Mouse (Mus musculus) lung, embryonic 14.5 days (tissue): ENCODE data around the gene Stxbp2. TPM values are rescaled to one million over a fixed set of nuclear protein-coding genes. Genes with fewer than 3 reads are reported as not detected.
"Not testable (repeated sequence)": the region's sequence is repeated elsewhere in the genome, so short reads cannot be mapped to it uniquely, and the experiment has no call there.

Experiments
- ATAC-seq: fragments of 200-750 bp; cut with Nextera tagmentation; 2 replicates; pipeline ENCODE4 v1.8.0; 2017; ENCODE audit warnings: mild to moderate bottlenecking, moderate TSS enrichment, moderate library complexity; ENCODE audit not compliant: insufficient read depth
- DNase-seq: peaks from one replicate; pipeline ENCODE4 v3.0.0-alpha.2; 2015
- H3K27ac ChIP-seq: fragments of 300-500 bp; sonication (generic); 2 replicates; pipeline ENCODE4 v1.5.1; 2014; ENCODE audit warnings: low read depth, mild to moderate bottlenecking, moderate library complexity
- H3K27me3 ChIP-seq: fragments of 300-500 bp; sonication (generic); 2 replicates; pipeline ENCODE4 v1.6.1; 2014; ENCODE audit warnings: low read length, control low read depth; ENCODE audit not compliant: insufficient read depth
- H3K36me3 ChIP-seq: fragments of 300-500 bp; sonication (generic); 2 replicates; pipeline ENCODE4 v1.6.1; 2014; ENCODE audit warnings: control low read depth; ENCODE audit not compliant: insufficient read depth
- H3K4me1 ChIP-seq: fragments of 300-500 bp; sonication (generic); 2 replicates; pipeline ENCODE4 v1.6.1; 2014; ENCODE audit warnings: antibody characterized with exemption, control low read depth; ENCODE audit not compliant: insufficient read depth
- H3K4me2 ChIP-seq: fragments of 300-500 bp; sonication (generic); 2 replicates; pipeline ENCODE4 v1.6.1; 2014; ENCODE audit warnings: mild to moderate bottlenecking
- H3K4me3 ChIP-seq: fragments of 300-500 bp; sonication (generic); 2 replicates; pipeline ENCODE4 v1.5.1; 2014; ENCODE audit warnings: low read depth, low read length
- H3K9ac ChIP-seq: fragments of 300-500 bp; sonication (generic); 2 replicates; pipeline ENCODE4 v1.6.1; 2014
- H3K9me3 ChIP-seq: fragments of 300-500 bp; sonication (generic); 2 replicates; pipeline ENCODE4 v1.6.1; 2016; ENCODE audit warnings: low read depth, low read length, control low read depth
- CTCF ChIP-seq: IDR thresholded peaks from 2 replicates; pipeline ENCODE4 v1.5.1; 2016; ENCODE audit warnings: antibody characterized with exemption, low read depth
- WGBS: fragments of 180-500 bp; shearing (Covaris S2); extraction: QIAGEN DNeasy Blood & Tissue Kit; methylation state at CpG from one replicate; pipeline ENCODE4 v1.1.7; 2014; 5-methylcytosine and 5-hydroxymethylcytosine counted together
- polyA plus RNA-seq: library from polyadenylated mRNA; unstranded; fragments of >200 nt; fragmentation: Nextera tagmentation; extraction: Ambion mirVana; gene quantifications from 2 replicates; pipeline ENCODE4 v1.2.1, GENCODE M21; 2014

The Stxbp2 gene
- polyA plus RNA-seq, result 61.4 and 64.0 TPM in 2 replicates

DNA sequence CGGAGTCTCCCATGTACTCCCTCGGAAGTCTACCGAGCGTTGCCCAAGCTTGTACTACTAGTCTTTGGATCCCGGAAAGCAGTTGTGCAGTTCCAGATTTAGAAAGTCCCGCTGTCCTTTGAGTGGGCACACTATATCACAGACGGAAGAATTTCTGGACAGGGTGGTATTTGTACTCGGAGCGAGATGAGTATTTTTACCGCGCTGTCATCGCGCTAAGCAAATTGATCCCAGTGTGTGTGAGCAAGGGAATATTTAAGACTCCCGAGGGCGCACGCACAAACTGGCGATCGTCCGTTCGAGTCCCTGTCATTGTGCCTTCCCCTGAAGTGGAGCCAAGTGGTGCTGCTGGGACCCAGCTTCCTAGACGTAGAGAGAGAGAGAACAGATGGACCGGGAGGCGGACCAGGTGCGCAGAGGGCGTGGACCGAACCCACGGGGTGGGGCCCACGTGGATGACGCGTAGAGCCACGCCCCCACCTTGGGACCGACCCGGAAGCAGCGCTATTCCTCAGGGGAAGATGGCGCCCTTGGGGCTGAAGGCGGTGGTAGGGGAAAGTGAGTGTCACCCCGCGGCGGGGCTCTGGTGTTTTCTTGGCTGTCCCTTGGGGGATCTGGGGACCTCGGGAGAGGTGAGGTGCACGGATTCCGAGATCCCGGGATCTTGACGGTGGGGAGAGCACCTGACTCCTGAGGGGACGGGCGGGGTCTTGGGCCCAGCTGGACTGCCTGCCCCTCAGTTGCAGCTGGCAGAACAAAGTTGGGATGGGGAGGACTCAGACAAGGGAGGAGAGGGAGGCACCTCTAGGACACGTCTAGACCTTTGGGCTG lies at the start of gene Stxbp2:
Gene Stxbp2 (plus strand): TSS at position 309 of the 831 bp plus-strand sequence.
- WGBS, result 5% methylated on average over 47 of the region's 47 CpGs
- peak; percentile 92 for ATAC-seq
- no peak for TF ChIP-seq CTCF

DNA sequence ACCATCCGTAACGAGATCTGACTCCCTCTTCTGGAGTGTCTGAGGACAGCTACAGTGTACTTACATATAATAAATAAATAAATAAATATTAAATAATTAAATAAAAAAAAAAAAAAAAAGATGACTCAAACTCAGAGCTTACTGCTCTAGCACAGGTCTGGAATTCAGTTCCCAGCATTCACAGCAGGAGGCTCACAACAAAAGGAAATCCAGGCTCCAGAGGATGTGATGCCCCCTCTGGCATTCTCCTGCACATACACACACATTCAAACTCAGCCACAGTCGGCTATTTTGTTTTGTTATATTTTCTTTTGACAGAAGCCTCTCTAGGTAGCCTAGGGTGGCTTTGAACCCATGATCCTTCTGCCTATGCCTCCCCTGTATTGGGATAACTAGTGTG lies 48.8 kb upstream of the Stxbp2 start:
- ATAC-seq, H3K27me3 ChIP-seq, H3K4me2 ChIP-seq, H3K36me3 ChIP-seq, H3K4me1 ChIP-seq, H3K27ac ChIP-seq, DNase-seq, H3K9me3 ChIP-seq, H3K4me3 ChIP-seq, H3K9ac ChIP-seq: not testable (repeated sequence)
- 73% methylated on average over 1 of the region's 3 CpGs for WGBS

More for the DNA sequence above, at the start of gene Stxbp2:
- Histone ChIP-seq H3K36me3 (0 out of 2 replicates have a peak, but pooled peaks cover 3% of the 10 kb centered on the region), H3K9ac (peak within 1 kb of the TSS; percentile 56), H3K9me3 (no peaks in the 10 kb centered on the region), H3K4me1 (no peaks in the 10 kb centered on the region), H3K4me2 (peak within 1 kb of the TSS; percentile 62), H3K4me3 (peak within 1 kb of the TSS; percentile 59), H3K27ac (no peak within 1 kb of the TSS), H3K27me3 (0 out of 2 replicates have a peak, but pooled peaks cover 5% of the 10 kb centered on the region)
- peak; percentile 83 for DNase-seq

DNA sequence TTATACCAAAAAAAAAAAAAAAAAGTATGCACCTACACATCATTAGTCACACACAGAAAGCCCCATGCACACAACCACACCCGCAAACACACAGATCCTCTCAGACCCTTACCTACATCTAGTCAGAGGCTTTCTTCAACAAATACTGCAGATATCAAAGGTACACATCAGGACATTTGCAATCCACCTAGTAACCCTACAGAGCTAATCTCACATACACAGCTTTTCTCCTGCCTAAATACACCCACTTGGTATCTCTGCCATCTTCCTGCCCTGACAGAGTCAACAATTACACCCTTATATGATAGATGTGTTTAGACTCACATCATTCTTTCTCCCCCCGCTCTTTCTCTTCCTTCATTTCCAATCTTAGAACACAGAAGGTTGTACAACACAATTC lies 44.3 kb upstream of the Stxbp2 start:
- no peak overlapping the region for H3K4me2 ChIP-seq
- H3K9ac ChIP-seq, result no peak overlapping the region
- ATAC-seq, result no peak
- H3K4me1 ChIP-seq, result no peaks in the 10 kb centered on the region
- no peaks in the 10 kb centered on the region for H3K9me3 ChIP-seq
- peaks cover 14% of the 10 kb centered on the region for H3K27me3 ChIP-seq
- no peak overlapping the region for H3K4me3 ChIP-seq
- no peaks in the 10 kb centered on the region for H3K36me3 ChIP-seq
- H3K27ac ChIP-seq, result no peak overlapping the region
- TF ChIP-seq CTCF, result no peak
- 80% methylated on average over 2 of the region's 2 CpGs for WGBS
- DNase-seq, result no peak

DNA sequence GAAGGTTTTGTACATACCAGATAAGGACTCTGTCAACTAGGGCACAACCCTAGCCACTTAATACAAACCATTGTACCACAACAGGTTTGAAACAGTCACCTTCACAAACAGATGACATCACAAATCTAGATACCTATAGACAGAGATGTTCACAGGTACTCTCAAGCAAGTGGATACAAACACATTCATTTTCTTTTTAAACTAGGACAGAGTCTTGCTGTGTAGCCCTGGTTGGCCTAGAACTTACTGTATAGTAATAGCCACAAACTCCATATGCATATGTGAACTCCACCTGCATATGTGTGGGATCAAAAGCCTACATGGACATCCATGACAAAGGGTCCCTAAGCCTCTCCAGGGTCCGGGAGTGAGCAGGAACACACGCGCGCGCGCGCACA lies 43.8 kb upstream of the Stxbp2 start, which contains the start of gene Camsap3:
Gene Camsap3 (plus strand): TSS at position 301 of the 398 bp plus-strand sequence.
- Histone ChIP-seq H3K4me1 (no peaks in the 10 kb centered on the region), H3K36me3 (no peaks in the 10 kb centered on the region), H3K27ac (peak within 1 kb of the TSS; percentile 76), H3K4me3 (peak within 1 kb of the TSS; percentile 58), H3K9ac (peak within 1 kb of the TSS; percentile 59), H3K9me3 (no peaks in the 10 kb centered on the region), H3K27me3 (peaks cover 14% of the 10 kb centered on the region), H3K4me2 (peak within 1 kb of the TSS; percentile 90)
- no peak for TF ChIP-seq CTCF
- DNase-seq (no peak), ATAC-seq (no peak)
- WGBS, result 6% methylated on average over 7 of the region's 7 CpGs

DNA sequence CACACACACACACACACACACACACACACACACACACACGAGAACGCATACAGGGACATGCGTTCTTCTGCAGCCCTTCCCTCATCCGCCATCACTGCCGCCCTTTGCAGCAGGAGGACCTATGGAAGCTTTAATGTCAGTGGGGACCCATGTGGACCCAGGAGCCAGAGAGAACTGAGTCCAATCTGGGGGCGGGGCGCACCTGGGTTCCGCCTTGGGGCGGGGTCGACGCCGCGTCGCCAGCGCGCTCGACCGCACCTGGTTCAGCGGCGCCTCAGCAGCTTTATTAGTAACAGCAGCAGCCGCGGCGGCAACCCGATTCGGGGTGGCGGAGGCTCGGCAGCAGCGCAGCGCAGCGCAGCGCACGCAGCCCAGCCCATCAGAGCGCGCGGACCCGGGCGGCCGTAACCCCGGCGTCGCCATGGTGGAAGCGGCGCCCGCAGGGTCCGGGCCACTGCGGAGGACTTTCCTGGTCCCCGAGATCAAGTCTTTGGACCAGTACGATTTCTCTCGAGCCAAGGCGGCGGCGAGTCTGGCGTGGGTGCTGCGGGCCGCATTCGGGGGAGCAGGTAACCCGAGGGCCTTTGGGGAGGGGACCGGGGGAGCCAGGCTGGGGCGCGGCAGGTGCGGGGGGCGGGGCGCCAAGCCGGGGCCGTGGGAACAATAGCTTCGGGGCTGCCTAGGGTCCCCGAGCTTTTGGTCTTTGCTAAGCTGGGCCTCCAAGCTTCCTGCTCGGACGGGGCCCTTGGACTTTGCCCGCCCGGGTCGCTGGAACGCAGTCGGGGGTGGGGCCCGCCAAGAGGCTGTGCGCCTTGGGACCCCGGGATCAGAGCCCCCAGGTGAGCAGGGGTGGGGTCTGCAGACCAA lies 43.1 kb upstream of the Stxbp2 start:
- no peaks in the 10 kb centered on the region for H3K4me1 ChIP-seq
- DNase-seq (peak; percentile 79), ATAC-seq (peak; percentile 85)
- H3K9ac ChIP-seq, result peak overlapping the region; percentile 59
- no peaks in the 10 kb centered on the region for H3K36me3 ChIP-seq
- peak overlapping the region; percentile 58 for H3K4me3 ChIP-seq
- peak overlapping the region; percentile 90 for H3K4me2 ChIP-seq
- H3K27ac ChIP-seq, result peak overlapping the region; percentile 76
- H3K9me3 ChIP-seq, result no peaks in the 10 kb centered on the region
- under 1% methylated on average over 76 of the region's 77 CpGs for WGBS
- no peak for TF ChIP-seq CTCF
- H3K27me3 ChIP-seq, result peaks cover 14% of the 10 kb centered on the region

DNA sequence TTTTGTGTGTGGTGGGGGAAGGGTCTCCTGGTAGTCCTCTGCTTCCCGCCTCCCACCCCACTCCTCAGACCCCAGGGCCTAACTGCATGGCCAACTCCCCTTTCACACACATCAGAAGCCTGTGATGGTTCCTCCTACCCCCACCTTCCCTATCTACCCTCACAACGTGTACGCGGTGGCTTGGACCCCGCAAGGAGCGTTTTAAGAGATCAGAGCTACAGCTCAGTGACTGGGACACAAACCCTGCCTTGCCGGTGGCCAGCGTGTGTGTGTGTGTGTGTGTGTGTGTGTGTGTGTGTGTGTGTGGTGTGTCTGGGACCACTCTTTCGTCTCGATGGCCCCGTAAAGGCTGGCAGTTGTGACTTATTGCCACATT lies 42.5 kb upstream of the Stxbp2 start:
- no peaks in the 10 kb centered on the region for H3K9me3 ChIP-seq
- H3K4me1 ChIP-seq, result no peaks in the 10 kb centered on the region
- H3K4me3 ChIP-seq, result peak overlapping the region; percentile 58
- peak overlapping the region; percentile 90 for H3K4me2 ChIP-seq
- TF ChIP-seq CTCF, result no peak
- H3K9ac ChIP-seq, result peak overlapping the region; percentile 59
- WGBS, result 7% methylated on average over 11 of the region's 11 CpGs
- peaks cover 14% of the 10 kb centered on the region for H3K27me3 ChIP-seq
- H3K36me3 ChIP-seq, result no peaks in the 10 kb centered on the region
- DNase-seq (no peak), ATAC-seq (peak; percentile 48)
- 0 out of 2 replicates have a peak overlapping the region, but pooled peaks have one; percentile 76 for H3K27ac ChIP-seq

DNA sequence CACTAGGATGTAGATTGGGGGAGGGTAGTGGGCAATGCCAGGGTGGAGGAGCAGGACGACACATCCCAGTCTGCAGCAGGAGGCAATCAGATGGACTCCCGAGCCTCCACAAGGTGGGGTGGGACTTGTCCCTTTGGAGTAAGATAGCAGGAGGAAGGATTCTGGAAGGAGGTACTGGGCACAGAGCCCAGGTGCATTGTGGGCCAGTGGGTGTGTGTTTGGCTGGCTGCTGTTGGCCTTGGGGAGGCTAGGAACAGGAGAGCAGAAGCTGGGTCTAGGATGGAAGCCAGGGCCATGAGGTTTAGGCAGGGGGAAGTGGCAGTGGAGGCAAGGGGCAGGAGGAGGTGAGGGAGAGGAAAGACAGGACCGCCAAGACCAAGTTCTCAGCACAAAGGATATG lies 37.3 kb upstream of the Stxbp2 start:
- Histone ChIP-seq H3K4me2 (no peak overlapping the region), H3K27ac (no peak overlapping the region), H3K36me3 (no peaks in the 10 kb centered on the region), H3K4me3 (no peak overlapping the region), H3K27me3 (no peaks in the 10 kb centered on the region), H3K9ac (no peak overlapping the region), H3K4me1 (no peaks in the 10 kb centered on the region), H3K9me3 (no peaks in the 10 kb centered on the region)
- no peak for TF ChIP-seq CTCF
- no peak for DNase-seq
- ATAC-seq, result no peak
- WGBS, result 61% methylated on average over 3 of the region's 3 CpGs
